ENCODE assay signal across 10 mouse cellular contexts in the genomic region with DNA sequence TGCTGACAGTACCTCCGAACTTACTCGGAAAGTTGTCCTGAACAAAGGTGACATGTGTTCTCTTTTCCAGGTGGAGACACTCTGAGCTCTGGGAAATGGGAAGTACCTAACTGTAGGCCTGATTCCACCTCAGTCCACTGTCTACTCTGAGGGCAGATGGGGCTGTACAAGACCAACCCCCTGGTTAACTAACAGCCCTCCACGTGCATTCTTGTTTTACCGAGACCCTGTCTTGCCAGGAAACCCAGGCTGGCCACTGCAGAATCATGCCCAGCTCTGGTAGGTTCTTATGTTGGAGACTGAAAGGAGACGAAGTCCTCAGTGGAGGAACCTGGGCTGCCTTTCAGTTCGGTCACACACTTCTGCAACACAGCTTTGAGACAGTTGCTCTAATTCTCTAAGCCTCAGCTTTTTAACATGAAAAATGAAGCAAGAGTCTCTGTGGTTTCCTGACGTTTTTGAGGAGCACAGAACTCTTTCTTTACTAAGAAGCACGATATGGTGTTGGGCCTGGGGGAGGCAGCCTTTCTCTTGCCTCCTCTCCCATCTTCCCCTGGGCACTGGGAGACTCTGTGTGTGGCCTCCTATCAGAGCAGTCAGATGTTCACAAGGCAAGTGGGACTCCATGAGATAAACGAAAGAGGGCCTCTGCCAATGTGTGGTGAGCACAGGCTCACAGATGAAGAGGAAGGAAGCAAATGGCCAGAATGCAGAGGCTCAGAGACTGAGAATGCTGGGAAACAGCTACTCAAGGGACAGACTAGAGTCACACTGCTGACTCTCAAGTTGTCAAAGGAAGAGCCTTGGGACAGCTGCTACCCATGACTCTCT. TPM values are rescaled to one million over a fixed set of nuclear protein-coding genes. Genes with fewer than 3 reads are reported as not detected.
DNase-seq lines count a peak whose midpoint lies in the region; ATAC-seq and TF ChIP-seq lines count a peak whose summit lies in the region.
"Had no signal": no experiment of that assay in that cellular context is flagged by ENCODE, and none has a peak within 500 bp of the region (broad histone marks: within the 10 kb centered on the region; RNA-seq: fewer than 3 reads in every experiment).

No protein-coding gene starts in this region.

- 74% methylated on average over 9 of the region's 9 CpGs for WGBS in intestine, embryonic 15.5 days
- 78% methylated on average over 9 of the region's 9 CpGs for WGBS in intestine, postnatal 0 days
- 13% methylated on average over 9 of the region's 9 CpGs for WGBS in bone marrow, adult 2 months
- WGBS in heart, postnatal 0 days: 62% methylated on average over 9 of the region's 9 CpGs
- WGBS in small intestine, adult 2 months: 80% methylated on average over 9 of the region's 9 CpGs

- TF ChIP-seq EP300 in heart, postnatal 0 days (IDR thresholded peaks at IDR 0.05; ENCODE audit: low read depth): no peak

- peak; percentile 69; the same call in 1 of the 2 replicates for ATAC-seq in intestine, embryonic 15.5 days
- ATAC-seq in intestine, postnatal 0 days: no peak
- ATAC-seq in heart, postnatal 0 days (ENCODE audit: insufficient read depth, low read depth): no peak
- no peak for ATAC-seq in inflammation-experienced regulatory T-cells, adult 6 months
- ATAC-seq: forebrain, embryonic 13.5 days had no signal

- H3K27me3 ChIP-seq in intestine, embryonic 15.5 days (replicated peaks): no peaks in the 10 kb centered on the region
- H3K27me3 ChIP-seq in intestine, postnatal 0 days (replicated peaks; ENCODE audit: control insufficient read depth, insufficient read depth, low read length): no peaks in the 10 kb centered on the region
- no peaks in the 10 kb centered on the region for H3K27me3 ChIP-seq in heart, postnatal 0 days (ENCODE audit: control insufficient read depth, insufficient read depth, low read length)
- H3K27me3 ChIP-seq in small intestine, adult 2 months (ENCODE audit: control insufficient read depth, insufficient read depth, low read length): no peaks in the 10 kb centered on the region
- H3K27me3 ChIP-seq: forebrain, embryonic 13.5 days; limb, embryonic 12.5 days had no signal

- no peak for TF ChIP-seq CTCF in intestine, postnatal 0 days (IDR thresholded peaks at IDR 0.05; ENCODE audit: low read depth)
- TF ChIP-seq CTCF in bone marrow, adult 2 months (IDR thresholded peaks at IDR 0.05; ENCODE audit: control insufficient read depth, insufficient read depth, low read length): peak; percentile 31; the same call in 1 of the 2 replicates
- no peak for TF ChIP-seq CTCF in heart, postnatal 0 days (IDR thresholded peaks at IDR 0.05; ENCODE audit: low read depth)
- no peak for TF ChIP-seq CTCF in small intestine, adult 2 months (IDR thresholded peaks at IDR 0.05; ENCODE audit: extremely low read depth, insufficient read length, insufficient replicate concordance, low read depth, low read length)

- H3K4me3 ChIP-seq in intestine, embryonic 15.5 days (replicated peaks): no peak overlapping the region
- no peak overlapping the region for H3K4me3 ChIP-seq in intestine, postnatal 0 days (ENCODE audit: low read depth, low read length)
- H3K4me3 ChIP-seq in bone marrow, adult 2 months (replicated peaks; ENCODE audit: control insufficient read depth, low read depth, low read length): no peak overlapping the region
- no peak overlapping the region for H3K4me3 ChIP-seq in heart, postnatal 0 days (ENCODE audit: low read depth, low read length)
- no peak overlapping the region for H3K4me3 ChIP-seq in small intestine, adult 2 months (ENCODE audit: low read depth, low read length)
- H3K4me3 ChIP-seq: forebrain, embryonic 13.5 days; limb, embryonic 12.5 days had no signal

- no peak overlapping the region for H3K27ac ChIP-seq in intestine, embryonic 15.5 days
- H3K27ac ChIP-seq in intestine, postnatal 0 days (ENCODE audit: low read depth, low read length): no peak overlapping the region
- peak overlapping the region; percentile 96 for H3K27ac ChIP-seq in bone marrow, adult 2 months (ENCODE audit: control insufficient read depth, insufficient read depth, low read depth, low read length, poor library complexity)
- H3K27ac ChIP-seq in heart, postnatal 0 days (ENCODE audit: low read depth): peak overlapping the region; percentile 4; the same call in 1 of the 2 replicates
- H3K27ac ChIP-seq in small intestine, adult 2 months (ENCODE audit: insufficient read depth, low read depth, low read length): peak overlapping the region; percentile 60
- H3K27ac ChIP-seq: forebrain, embryonic 13.5 days; limb, embryonic 12.5 days had no signal

- H3K4me2 ChIP-seq in intestine, embryonic 15.5 days (replicated peaks): no peak overlapping the region
- no peak overlapping the region for H3K4me2 ChIP-seq in intestine, postnatal 0 days (replicated peaks; ENCODE audit: low read depth)
- H3K4me2 ChIP-seq in heart, postnatal 0 days (ENCODE audit: low read depth, low read length): no peak overlapping the region
- H3K4me2 ChIP-seq: forebrain, embryonic 13.5 days; limb, embryonic 12.5 days had no signal

- H3K4me1 ChIP-seq in intestine, embryonic 15.5 days (replicated peaks): no peaks in the 10 kb centered on the region
- H3K4me1 ChIP-seq in intestine, postnatal 0 days (replicated peaks; ENCODE audit: control insufficient read depth, insufficient read depth, low read length): no peaks in the 10 kb centered on the region
- peaks cover 24% of the 10 kb centered on the region for H3K4me1 ChIP-seq in bone marrow, adult 2 months (ENCODE audit: control insufficient read depth, insufficient read depth, low read length)
- peaks cover 11% of the 10 kb centered on the region for H3K4me1 ChIP-seq in heart, postnatal 0 days (ENCODE audit: control insufficient read depth, insufficient read depth)
- H3K4me1 ChIP-seq in small intestine, adult 2 months (ENCODE audit: control insufficient read depth, insufficient read depth, insufficient read length, low read length): peaks cover 3% of the 10 kb centered on the region; the same call in 1 of the 2 replicates
- H3K4me1 ChIP-seq: forebrain, embryonic 13.5 days; limb, embryonic 12.5 days had no signal

- no peak for DNase-seq in heart, postnatal 0 days (ENCODE audit: low spot score)
- no peak for DNase-seq in right cerebral cortex, postnatal 25 days
- no peak for DNase-seq in left cerebral cortex, postnatal 25 days (ENCODE audit: low spot score in 2 of 2)

- H3K9ac ChIP-seq in intestine, embryonic 15.5 days: no peak overlapping the region
- no peak overlapping the region for H3K9ac ChIP-seq in intestine, postnatal 0 days (ENCODE audit: low read depth, low read length)
- no peak overlapping the region for H3K9ac ChIP-seq in heart, postnatal 0 days (replicated peaks; ENCODE audit: low read depth, low read length)
- H3K9ac ChIP-seq: forebrain, embryonic 13.5 days; limb, embryonic 12.5 days had no signal

- no peak for TF ChIP-seq POLR2A in bone marrow, adult 2 months (IDR thresholded peaks at IDR 0.05; ENCODE audit: borderline replicate concordance, control insufficient read depth, low read depth, low read length)
- TF ChIP-seq POLR2A in small intestine, adult 2 months (IDR thresholded peaks at IDR 0.05; ENCODE audit: low read depth, low read length): no peak

- intact Hi-C loops in left cerebral cortex, postnatal 25 days (cut with DNase I): no loop called here

- no peaks in the 10 kb centered on the region for H3K9me3 ChIP-seq in intestine, embryonic 15.5 days
- H3K9me3 ChIP-seq in intestine, postnatal 0 days (ENCODE audit: control insufficient read depth): no peaks in the 10 kb centered on the region
- H3K9me3 ChIP-seq in heart, postnatal 0 days (replicated peaks; ENCODE audit: control insufficient read depth, low read length): no peaks in the 10 kb centered on the region
- H3K9me3 ChIP-seq: forebrain, embryonic 13.5 days had no signal

- H3K36me3 ChIP-seq in intestine, embryonic 15.5 days: no peaks in the 10 kb centered on the region; the same call in 1 of the 2 replicates
- peaks cover 28% of the 10 kb centered on the region for H3K36me3 ChIP-seq in intestine, postnatal 0 days (ENCODE audit: control insufficient read depth, insufficient read depth)
- H3K36me3 ChIP-seq in heart, postnatal 0 days (replicated peaks; ENCODE audit: control insufficient read depth, insufficient read depth, low read length): peaks cover 22% of the 10 kb centered on the region; the same call in 1 of the 2 replicates
- H3K36me3 ChIP-seq in small intestine, adult 2 months (ENCODE audit: control insufficient read depth, insufficient read depth, low read length): peaks cover 16% of the 10 kb centered on the region

RNA-seq across cellular contexts. Expression of gene Tbc1d2b, which starts 33.2 kb away (rescaled TPM):
- 14.6 and 14.9 TPM in 2 replicates for polyA plus RNA-seq in intestine, embryonic 15.5 days (2015; fragmentation: Nextera tagmentation; extraction: Ambion mirVana)
- 5.2 and 6.6 TPM in 2 replicates for polyA plus RNA-seq in intestine, postnatal 0 days (2015; fragmentation: Nextera tagmentation; extraction: Ambion mirVana)
- polyA plus RNA-seq in bone marrow, adult 2 months (2011; ENCODE audit: insufficient read depth, insufficient read length, low replicate concordance, missing spikeins): 12.5 and 26.2 TPM in 2 replicates
- 11.6 and 24.7 TPM in 2 replicates for total RNA-seq in heart, postnatal 0 days (2014; rRNA removed; ENCODE audit: low replicate concordance)
- 2.9 and 3.2 TPM in 2 replicates for polyA plus RNA-seq in heart, postnatal 0 days (2015; fragmentation: Nextera tagmentation; extraction: Ambion mirVana)
- polyA plus RNA-seq in small intestine, adult 2 months (2012; rRNA removed): 9.6 and 13.1 TPM in 2 replicates
- polyA plus RNA-seq in inflammation-experienced regulatory T-cells, adult 6 months (2017; shearing (Covaris generic)): 10 to 100 TPM; 10.6 to 14.0 (median 10.8) TPM
- 10 to 100 TPM in 1 of 2 experiments, 1 to 10 TPM in 1; 8.9 to 11.6 TPM for total RNA-seq in left cerebral cortex, postnatal 25 days (2021)

Comparison
In these comparisons a context has a peak if more than half of its experiments do, and no peak if none do; other contexts are left out.
1. H3K27ac ChIP-seq: peak in bone marrow, adult 2 months (single experiment), heart, postnatal 0 days (single experiment) and small intestine, adult 2 months (single experiment); none in intestine, embryonic 15.5 days (single experiment) and intestine, postnatal 0 days (single experiment).